Comparison of ENCODE assay signal across 46 mouse cellular contexts in genomic region chrX:9110381-9110780, GRCm38 (mm10). TPM values are rescaled to one million over a fixed set of nuclear protein-coding genes. Genes with fewer than 3 reads are reported as not detected.
"Had no signal": no experiment of that assay in that cellular context is flagged by ENCODE, and none has a peak within 500 bp of the region (broad histone marks: within the 10 kb centered on the region; RNA-seq: fewer than 3 reads in every experiment).

No protein-coding gene starts in this region.

- H3K27me3 ChIP-seq: limb, embryonic 12.5 days; limb, embryonic 13.5 days; limb, embryonic 15.5 days; liver, embryonic 12.5 days; liver, embryonic 13.5 days; liver, embryonic 15.5 days; lung, embryonic 15.5 days; megakaryocyte, embryonic 14.5 days; midbrain, embryonic 12.5 days; midbrain, embryonic 13.5 days; midbrain, embryonic 15.5 days had no signal

- H3K27ac ChIP-seq: limb, embryonic 10.5 days; limb, embryonic 12.5 days; limb, embryonic 13.5 days; limb, embryonic 15.5 days; liver, embryonic 12.5 days; liver, embryonic 13.5 days; liver, embryonic 14.5 days; liver, embryonic 15.5 days; lung, embryonic 15.5 days; macrophage; midbrain, embryonic 10.5 days; midbrain, embryonic 12.5 days; midbrain, embryonic 13.5 days; midbrain, embryonic 15.5 days had no signal

- H3K4me2 ChIP-seq: limb, embryonic 12.5 days; limb, embryonic 13.5 days; limb, embryonic 15.5 days; liver, embryonic 11.5 days; liver, embryonic 12.5 days; liver, embryonic 13.5 days; liver, embryonic 15.5 days; lung, embryonic 14.5 days; lung, embryonic 15.5 days; midbrain, embryonic 11.5 days; midbrain, embryonic 12.5 days; midbrain, embryonic 13.5 days; midbrain, embryonic 15.5 days had no signal

- DNase-seq: left cerebral cortex, postnatal 4 days; liver; liver, embryonic 13.5 days; liver, postnatal 0 days; lung, adult 18-20 months; lung, adult 2 months; lung, embryonic 14.5 days; lung, postnatal 10 days; lung, postnatal 14 days; lung, postnatal 36 days; lung, postnatal 4 days; midbrain, embryonic 14.5 days had no signal

- H3K4me3 ChIP-seq: limb, embryonic 10.5 days; limb, embryonic 12.5 days; limb, embryonic 13.5 days; limb, embryonic 15.5 days; liver, embryonic 12.5 days; liver, embryonic 13.5 days; liver, embryonic 15.5 days; lung, embryonic 15.5 days; megakaryocyte, embryonic 14.5 days; midbrain, embryonic 10.5 days; midbrain, embryonic 12.5 days; midbrain, embryonic 13.5 days; midbrain, embryonic 15.5 days; myocyte had no signal

- H3K9ac ChIP-seq: limb, embryonic 12.5 days; limb, embryonic 13.5 days; limb, embryonic 15.5 days; liver, embryonic 12.5 days; liver, embryonic 13.5 days; liver, embryonic 14.5 days; liver, embryonic 15.5 days; liver, postnatal 0 days; lung, embryonic 14.5 days; lung, embryonic 15.5 days; midbrain, embryonic 12.5 days; midbrain, embryonic 13.5 days; midbrain, embryonic 15.5 days had no signal

- H3K36me3 ChIP-seq: limb, embryonic 10.5 days; limb, embryonic 12.5 days; limb, embryonic 13.5 days; limb, embryonic 15.5 days; liver, embryonic 12.5 days; liver, embryonic 13.5 days; liver, embryonic 15.5 days; lung, embryonic 15.5 days; midbrain, embryonic 10.5 days; midbrain, embryonic 12.5 days; midbrain, embryonic 13.5 days; midbrain, embryonic 15.5 days had no signal

- H3K4me1 ChIP-seq: limb, embryonic 10.5 days; limb, embryonic 12.5 days; limb, embryonic 13.5 days; limb, embryonic 15.5 days; liver, embryonic 12.5 days; liver, embryonic 13.5 days; liver, embryonic 15.5 days; lung, embryonic 15.5 days; megakaryocyte, embryonic 14.5 days; midbrain, embryonic 10.5 days; midbrain, embryonic 12.5 days; midbrain, embryonic 13.5 days; midbrain, embryonic 15.5 days had no signal

- H3K9me3 ChIP-seq: limb, embryonic 10.5 days; limb, embryonic 12.5 days; limb, embryonic 13.5 days; limb, embryonic 15.5 days; liver, embryonic 12.5 days; liver, embryonic 13.5 days; liver, embryonic 15.5 days; lung, embryonic 15.5 days; megakaryocyte, embryonic 14.5 days; midbrain, embryonic 10.5 days; midbrain, embryonic 12.5 days; midbrain, embryonic 13.5 days; midbrain, embryonic 15.5 days had no signal

- ATAC-seq: liver, embryonic 12.5 days; liver, postnatal 0 days; lung, postnatal 0 days; midbrain, embryonic 13.5 days; midbrain, embryonic 15.5 days; midbrain, embryonic 16.5 days had no signal

RNA-seq across cellular contexts. Expression of gene 4930402K13Rik, which starts 6.0 kb away (rescaled TPM):
- total RNA-seq: left cerebral cortex, adult 8-10 months; left cerebral cortex, postnatal 10 days; left cerebral cortex, postnatal 14 days; left cerebral cortex, postnatal 25 days; left cerebral cortex, postnatal 36 days; left cerebral cortex, postnatal 4 days; liver, adult 2 months; megakaryocyte progenitor cell, adult 5-6 weeks; megakaryocyte-erythroid progenitor cell, adult 5-6 weeks; midbrain, postnatal 0 days; monocyte, adult 5-6 weeks had no signal
- polyA plus RNA-seq: limb, embryonic 10.5 days; limb, embryonic 11.5 days; limb, embryonic 12.5 days; limb, embryonic 13.5 days; limb, embryonic 14.5 days; limb, embryonic 15.5 days; liver, adult 2 months; liver, embryonic 11.5 days; liver, embryonic 12.5 days; liver, embryonic 13.5 days; liver, embryonic 14.5 days; liver, embryonic 15.5 days; liver, embryonic 16.5 days; liver, postnatal 0 days; lung, adult 2 months; lung, embryonic 14.5 days; lung, embryonic 15.5 days; lung, embryonic 16.5 days; lung, postnatal 0 days; macrophage; midbrain, embryonic 10.5 days; midbrain, embryonic 11.5 days; midbrain, embryonic 12.5 days; midbrain, embryonic 13.5 days; midbrain, embryonic 14.5 days; midbrain, embryonic 15.5 days; midbrain, embryonic 16.5 days; midbrain, postnatal 0 days; myocyte; neural tube, embryonic 11.5 days had no signal

RNA-seq across cellular contexts. Expression of gene Fthl17f, which starts 47.6 kb away (rescaled TPM):
- total RNA-seq: left cerebral cortex, adult 8-10 months; left cerebral cortex, postnatal 10 days; left cerebral cortex, postnatal 14 days; left cerebral cortex, postnatal 25 days; left cerebral cortex, postnatal 36 days; left cerebral cortex, postnatal 4 days; liver, adult 2 months; megakaryocyte progenitor cell, adult 5-6 weeks; megakaryocyte-erythroid progenitor cell, adult 5-6 weeks; midbrain, postnatal 0 days; monocyte, adult 5-6 weeks had no signal
- polyA plus RNA-seq: limb, embryonic 10.5 days; limb, embryonic 11.5 days; limb, embryonic 12.5 days; limb, embryonic 13.5 days; limb, embryonic 14.5 days; limb, embryonic 15.5 days; liver, adult 2 months; liver, embryonic 11.5 days; liver, embryonic 12.5 days; liver, embryonic 13.5 days; liver, embryonic 14.5 days; liver, embryonic 15.5 days; liver, embryonic 16.5 days; liver, postnatal 0 days; lung, adult 2 months; lung, embryonic 14.5 days; lung, embryonic 15.5 days; lung, embryonic 16.5 days; lung, postnatal 0 days; macrophage; midbrain, embryonic 10.5 days; midbrain, embryonic 11.5 days; midbrain, embryonic 12.5 days; midbrain, embryonic 13.5 days; midbrain, embryonic 14.5 days; midbrain, embryonic 15.5 days; midbrain, embryonic 16.5 days; midbrain, postnatal 0 days; myocyte; neural tube, embryonic 11.5 days had no signal
